Mouse (Mus musculus): ENCODE data around the gene Abca12. TPM values are rescaled to one million over a fixed set of nuclear protein-coding genes. Genes with fewer than 3 reads are reported as not detected.

Abca12 gene
- total and polyA plus RNA-seq, 2 experiments from 2014 or later = 0.10 to 0.44 TPM

DNA sequence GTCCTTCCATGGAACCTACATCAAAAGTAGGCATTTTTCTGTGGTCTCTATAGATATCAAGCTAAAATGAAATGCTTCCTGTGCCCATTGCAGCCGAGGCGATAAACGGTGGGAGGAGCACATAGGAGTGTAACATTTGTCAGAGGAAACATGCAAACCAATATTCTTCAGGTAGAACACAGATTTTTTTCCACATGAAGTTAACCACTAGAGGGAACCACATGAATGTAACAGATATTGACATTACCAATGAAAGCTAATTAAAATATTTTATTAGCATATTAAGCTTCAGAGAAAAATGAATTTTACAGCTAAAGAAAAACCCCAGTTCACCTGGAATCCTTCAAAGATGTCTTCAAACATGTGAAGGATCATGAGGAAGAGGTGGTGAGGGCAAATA is 144.6 kb downstream of the Abca12 start:
- TF ChIP-seq CTCF (IDR thresholded peaks at IDR 0.05) = peak; percentile 66
- Histone ChIP-seq H3K4me3 (ENCODE audit: low read depth, low read length) (no peak overlapping the region), H3K27ac (ENCODE audit: low read depth, low read length) (no peak overlapping the region), H3K9ac (replicated peaks; ENCODE audit: low read length, poor library complexity, severe bottlenecking) (no peak overlapping the region), H3K4me2 (ENCODE audit: low read depth, low read length, poor library complexity, severe bottlenecking) (no peak overlapping the region), H3K36me3 (ENCODE audit: insufficient read depth, low read length) (no peaks in the 10 kb centered on the region), H3K4me1 (ENCODE audit: insufficient read depth, low read length) (no peaks in the 10 kb centered on the region), H3K27me3 (ENCODE audit: insufficient read depth, low read length) (no peaks in the 10 kb centered on the region), H3K9me3 (ENCODE audit: low read length) (no peaks in the 10 kb centered on the region)
- ATAC-seq (ENCODE audit: low FRiP score) (no peak), DNase-seq (ENCODE audit: low spot score) (peak; percentile 31)
- WGBS = 96% methylated on average over 3 of the region's 3 CpGs

DNA sequence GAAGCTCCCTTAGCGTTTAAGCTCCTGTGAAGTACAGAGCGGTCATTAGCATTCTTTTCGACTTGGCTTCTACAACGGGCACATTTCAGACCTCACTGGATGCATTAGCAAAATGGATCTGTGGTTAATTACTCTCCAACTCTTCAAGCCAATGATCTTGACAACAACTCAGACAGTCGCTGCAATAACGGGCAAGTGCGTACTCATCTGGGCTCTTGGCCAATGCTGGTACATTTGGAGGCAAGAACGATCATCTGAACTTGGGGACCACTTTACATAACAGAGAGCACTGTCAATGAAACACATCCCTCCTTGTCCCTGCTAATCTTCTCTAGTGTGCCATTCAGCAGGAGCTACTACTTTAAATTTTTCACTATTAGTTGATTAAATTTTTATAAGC is 148.1 kb downstream of the Abca12 start:
- peak; percentile 16 for DNase-seq (ENCODE audit: low spot score)
- Histone ChIP-seq H3K9ac (replicated peaks; ENCODE audit: low read length, poor library complexity, severe bottlenecking) (no peak overlapping the region), H3K4me3 (ENCODE audit: low read depth, low read length) (no peak overlapping the region), H3K9me3 (ENCODE audit: low read length) (no peaks in the 10 kb centered on the region), H3K36me3 (ENCODE audit: insufficient read depth, low read length) (no peaks in the 10 kb centered on the region), H3K27me3 (ENCODE audit: insufficient read depth, low read length) (no peaks in the 10 kb centered on the region), H3K4me1 (ENCODE audit: insufficient read depth, low read length) (no peaks in the 10 kb centered on the region), H3K27ac (ENCODE audit: low read depth, low read length) (no peak overlapping the region), H3K4me2 (ENCODE audit: low read depth, low read length, poor library complexity, severe bottlenecking) (no peak overlapping the region)
- WGBS = 83% methylated on average over 8 of the region's 8 CpGs
- no peak for ATAC-seq (ENCODE audit: low FRiP score)
- TF ChIP-seq CTCF (IDR thresholded peaks at IDR 0.05) = no peak

DNA sequence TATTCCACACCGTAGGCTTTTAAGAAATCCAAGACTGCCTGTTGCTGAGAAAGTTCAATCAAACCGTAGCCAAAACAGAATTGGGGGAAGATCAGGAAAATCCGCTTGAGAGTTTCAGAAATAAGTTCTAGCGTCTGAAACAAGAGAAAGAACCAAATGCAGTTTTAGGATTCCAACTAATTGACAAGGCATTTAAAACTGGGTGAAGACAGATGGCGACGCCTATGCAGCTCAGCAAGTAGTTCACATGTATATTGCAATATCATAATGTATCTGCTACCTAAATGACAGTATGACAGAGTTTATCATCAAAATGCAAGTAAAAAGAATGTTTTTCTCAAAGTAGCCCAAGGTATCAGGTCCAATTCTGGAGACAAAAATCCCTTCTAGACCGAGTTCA is 151.2 kb downstream of the Abca12 start:
- H3K4me1 ChIP-seq (ENCODE audit: insufficient read depth, low read length) = no peaks in the 10 kb centered on the region
- H3K27ac ChIP-seq (ENCODE audit: low read depth, low read length) = no peak overlapping the region
- no peaks in the 10 kb centered on the region for H3K36me3 ChIP-seq (ENCODE audit: insufficient read depth, low read length)
- TF ChIP-seq CTCF (IDR thresholded peaks at IDR 0.05) = no peak
- H3K9me3 ChIP-seq (ENCODE audit: low read length) = no peaks in the 10 kb centered on the region
- no peak overlapping the region for H3K4me3 ChIP-seq (ENCODE audit: low read depth, low read length)
- H3K9ac ChIP-seq (replicated peaks; ENCODE audit: low read length, poor library complexity, severe bottlenecking) = no peak overlapping the region
- DNase-seq (ENCODE audit: low spot score) (no peak), ATAC-seq (ENCODE audit: low FRiP score) (no peak)
- no peak overlapping the region for H3K4me2 ChIP-seq (ENCODE audit: low read depth, low read length, poor library complexity, severe bottlenecking)
- WGBS = 95% methylated on average over 7 of the region's 7 CpGs
- no peaks in the 10 kb centered on the region for H3K27me3 ChIP-seq (ENCODE audit: insufficient read depth, low read length)

DNA sequence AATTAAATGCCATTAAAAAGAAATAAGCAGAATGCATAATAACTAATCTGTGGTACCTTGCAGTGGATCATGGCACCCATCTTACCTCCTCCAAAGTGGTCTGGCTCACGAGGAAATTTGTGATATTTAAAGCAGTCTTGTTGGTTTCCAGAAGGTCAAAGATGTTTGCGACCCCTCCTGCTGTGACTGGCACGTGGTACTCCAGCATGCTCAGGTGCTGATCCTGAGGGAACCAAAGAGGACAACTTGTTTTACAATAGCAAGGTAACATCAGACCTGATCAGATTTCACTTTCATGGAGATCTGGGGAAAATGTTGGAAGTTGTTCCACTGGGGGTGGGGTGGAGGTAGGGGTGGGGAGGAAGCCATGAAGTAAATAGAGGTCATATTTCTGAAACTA is 170.1 kb downstream of the Abca12 start:
- WGBS = 68% methylated on average over 3 of the region's 3 CpGs
- no peaks in the 10 kb centered on the region for H3K9me3 ChIP-seq (ENCODE audit: low read length)
- H3K4me2 ChIP-seq (ENCODE audit: low read depth, low read length, poor library complexity, severe bottlenecking) = no peak overlapping the region
- no peak overlapping the region for H3K27ac ChIP-seq (ENCODE audit: low read depth, low read length)
- no peaks in the 10 kb centered on the region for H3K4me1 ChIP-seq (ENCODE audit: insufficient read depth, low read length)
- ATAC-seq (ENCODE audit: low FRiP score) (no peak), DNase-seq (ENCODE audit: low spot score) (no peak)
- H3K27me3 ChIP-seq (ENCODE audit: insufficient read depth, low read length) = no peaks in the 10 kb centered on the region
- TF ChIP-seq CTCF (IDR thresholded peaks at IDR 0.05) = no peak
- H3K9ac ChIP-seq (replicated peaks; ENCODE audit: low read length, poor library complexity, severe bottlenecking) = no peak overlapping the region
- H3K4me3 ChIP-seq (ENCODE audit: low read depth, low read length) = no peak overlapping the region
- no peaks in the 10 kb centered on the region for H3K36me3 ChIP-seq (ENCODE audit: insufficient read depth, low read length)

DNA sequence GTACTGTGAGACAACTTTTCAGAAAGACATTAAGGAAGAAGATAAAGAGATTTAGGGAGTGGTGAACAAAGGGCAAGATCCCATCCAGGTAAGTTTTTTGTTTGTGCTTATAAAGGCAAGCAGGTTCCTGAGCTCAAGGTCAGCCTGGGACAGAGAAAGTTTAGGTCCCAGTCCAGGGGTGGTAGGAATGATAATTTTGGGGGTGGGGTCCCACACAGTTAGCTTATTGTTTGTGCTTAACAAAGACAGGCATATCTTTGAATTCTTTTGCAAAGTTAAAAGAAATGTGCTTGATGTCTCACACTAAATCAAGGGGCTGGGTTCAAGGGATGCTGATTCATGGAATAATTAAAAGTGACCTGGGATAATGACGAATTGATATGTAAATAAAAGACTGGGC is 173.3 kb downstream of the Abca12 start:
- Histone ChIP-seq H3K4me3 (ENCODE audit: low read depth, low read length) (no peak overlapping the region), H3K9ac (replicated peaks; ENCODE audit: low read length, poor library complexity, severe bottlenecking) (no peak overlapping the region), H3K36me3 (ENCODE audit: insufficient read depth, low read length) (no peaks in the 10 kb centered on the region), H3K4me2 (ENCODE audit: low read depth, low read length, poor library complexity, severe bottlenecking) (no peak overlapping the region), H3K27ac (ENCODE audit: low read depth, low read length) (no peak overlapping the region), H3K4me1 (ENCODE audit: insufficient read depth, low read length) (no peaks in the 10 kb centered on the region), H3K27me3 (ENCODE audit: insufficient read depth, low read length) (no peaks in the 10 kb centered on the region), H3K9me3 (ENCODE audit: low read length) (no peaks in the 10 kb centered on the region)
- TF ChIP-seq CTCF (IDR thresholded peaks at IDR 0.05) = no peak
- WGBS = 89% methylated on average over 1 of the region's 1 CpGs
- no peak for DNase-seq (ENCODE audit: low spot score)
- no peak for ATAC-seq (ENCODE audit: low FRiP score)

DNA sequence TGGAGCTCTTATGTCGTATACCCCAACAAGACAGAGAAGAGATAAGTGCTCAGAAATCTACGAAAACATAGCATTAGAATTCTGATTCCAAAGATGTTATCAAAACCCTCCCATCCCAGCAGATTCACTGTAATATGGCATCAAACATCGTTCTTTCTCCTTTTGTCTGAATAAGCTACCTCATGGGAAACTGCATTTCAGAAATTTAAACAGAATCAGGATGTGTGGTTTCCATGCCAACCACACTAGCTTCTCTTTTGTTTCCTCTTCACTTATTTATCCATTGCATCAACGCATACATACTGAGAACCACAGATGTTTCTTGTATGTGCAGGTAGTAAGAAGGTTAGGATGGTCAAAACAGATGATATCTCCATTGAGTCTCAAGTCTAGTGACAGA is 175.1 kb downstream of the Abca12 start:
- ATAC-seq (ENCODE audit: low FRiP score) (0 out of 2 replicates have a peak, but pooled peaks have one; percentile 38), DNase-seq (ENCODE audit: low spot score) (peak; percentile 39)
- H3K27ac ChIP-seq (ENCODE audit: low read depth, low read length) = no peak overlapping the region; the same call in 1 of the 2 replicates
- no peaks in the 10 kb centered on the region for H3K4me1 ChIP-seq (ENCODE audit: insufficient read depth, low read length)
- no peak for TF ChIP-seq CTCF (IDR thresholded peaks at IDR 0.05)
- H3K9ac ChIP-seq (replicated peaks; ENCODE audit: low read length, poor library complexity, severe bottlenecking) = no peak overlapping the region
- no peak overlapping the region for H3K4me2 ChIP-seq (ENCODE audit: low read depth, low read length, poor library complexity, severe bottlenecking)
- WGBS = 52% methylated on average over 4 of the region's 4 CpGs
- H3K4me3 ChIP-seq (ENCODE audit: low read depth, low read length) = no peak overlapping the region
- no peaks in the 10 kb centered on the region for H3K9me3 ChIP-seq (ENCODE audit: low read length)
- no peaks in the 10 kb centered on the region for H3K36me3 ChIP-seq (ENCODE audit: insufficient read depth, low read length)
- H3K27me3 ChIP-seq (ENCODE audit: insufficient read depth, low read length) = no peaks in the 10 kb centered on the region
